Mouse (Mus musculus) mammary gland, adult 2 months (tissue): ENCODE results near the gene Snx15. TPM values are rescaled to one million over a fixed set of nuclear protein-coding genes. Genes with fewer than 3 reads are reported as not detected.

Source experiments
- polyA plus RNA-seq: library from polyadenylated mRNA; depleted of rRNA; stranded (reverse); fragments of >200 nt; gene quantifications from 2 replicates; pipeline ENCODE4 v1.2.3, GENCODE M21; 2012; ENCODE audit warnings: low replicate concordance; rRNA removed

The Snx15 gene
- 37.7 and 57.2 TPM in 2 replicates for polyA plus RNA-seq

DNA sequence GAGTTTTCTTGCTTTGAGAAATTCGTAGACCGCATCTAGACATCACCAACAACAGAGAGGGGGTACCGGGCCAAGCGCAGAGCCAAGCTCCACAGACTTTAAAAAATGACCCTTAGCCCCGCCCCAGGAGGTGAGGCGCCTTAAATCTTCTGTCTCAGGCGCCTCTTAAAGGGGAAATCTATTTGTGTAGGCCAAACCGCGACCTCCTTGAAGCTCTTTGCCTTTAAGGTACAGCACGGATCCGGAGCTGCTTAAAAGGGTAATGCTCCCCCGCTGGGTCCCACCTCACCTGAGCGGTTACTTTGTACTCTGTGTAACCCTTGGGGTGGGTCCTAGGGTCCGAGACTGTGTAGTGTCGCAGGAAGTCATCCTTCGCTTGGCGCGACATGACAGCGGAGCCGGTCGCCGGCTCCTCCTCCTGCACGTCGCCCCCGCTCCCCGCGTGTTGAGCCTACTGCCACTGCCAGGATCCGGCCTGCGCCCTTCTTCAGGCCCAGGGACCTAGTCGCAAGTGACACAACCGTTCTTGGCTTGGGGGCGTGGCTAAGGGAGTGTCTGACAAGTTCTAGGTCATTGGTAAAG lies at the start of gene Snx15:
Gene Snx15 (minus strand): TSS at position 545 of the 582 bp plus-strand sequence.

GRCm38 (mm10) chr19:6141394-6141749 lies 13.3 kb upstream of the Snx15 start, which contains the start of gene Arl2:
Gene Arl2, minus strand, starts transcription at chr19:6141548.

DNA sequence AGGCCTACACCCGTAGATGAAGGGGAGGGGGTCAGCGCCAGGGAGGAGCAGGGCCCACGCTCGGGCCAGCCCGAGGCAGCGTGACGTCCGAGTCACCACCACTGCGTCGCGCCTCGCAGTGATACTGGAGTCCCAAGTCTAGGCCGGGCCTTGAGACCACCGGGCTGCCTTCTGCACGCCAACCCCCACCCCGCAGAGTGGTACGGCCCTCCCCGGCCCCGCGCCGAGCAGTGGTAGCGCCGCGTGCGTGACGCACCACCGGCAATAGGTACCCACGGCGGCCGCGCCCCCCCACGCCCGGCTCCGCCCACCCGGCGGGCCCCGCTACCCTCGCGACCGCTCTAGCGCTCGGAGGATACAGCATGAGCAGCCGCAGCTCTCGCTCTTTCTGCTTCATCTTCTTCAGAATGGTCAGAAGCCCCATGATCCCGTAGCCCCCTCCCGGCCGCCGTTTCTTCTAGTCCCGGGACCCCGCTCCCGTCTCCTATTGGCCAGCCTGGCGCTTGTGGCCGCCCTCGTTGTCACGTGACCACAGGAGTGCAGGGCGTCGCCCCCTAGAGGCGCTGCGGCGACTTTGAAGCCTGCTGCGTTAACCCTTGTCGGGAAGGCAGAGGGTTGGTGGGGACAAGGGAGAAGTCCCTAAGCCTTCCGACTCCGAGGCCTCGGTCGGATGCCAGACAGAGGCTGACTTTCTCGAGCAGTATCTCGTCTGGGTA lies 12.7 kb upstream of the Snx15 start, which contains the start of gene Batf2:
Gene Batf2 (plus strand): TSS at position 306 of the 716 bp plus-strand sequence.

GRCm38 (mm10) chr19:6117986-6118676 lies 10.0 kb downstream of the Snx15 start, which contains the start of gene Sac3d1:
Gene Sac3d1, minus strand, starts transcription at chr19:6118650.

DNA sequence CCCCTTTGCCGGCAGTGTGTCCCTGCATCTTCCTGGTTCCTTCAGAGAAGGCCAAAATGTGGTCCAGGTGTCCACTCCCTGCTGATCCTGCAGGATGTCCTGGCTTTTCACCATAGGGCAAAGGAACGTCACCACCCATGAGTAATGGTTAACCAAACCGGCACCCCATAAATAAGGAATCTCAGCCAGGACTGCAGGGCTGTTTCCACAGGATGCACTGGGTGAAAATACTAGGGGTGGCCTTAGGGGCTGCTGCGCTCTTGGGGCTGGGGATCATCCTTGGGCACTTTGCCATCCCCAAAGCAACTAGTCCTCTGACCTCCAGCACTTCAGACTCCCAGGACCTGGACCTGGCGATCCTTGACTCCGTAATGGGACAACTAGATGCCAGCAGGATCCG lies 22.5 kb downstream of the Snx15 start, which contains the start of gene Naaladl1:
Gene Naaladl1 (plus strand): TSS at position 197 of the 400 bp plus-strand sequence.

GRCm38 (mm10) chr19:6094119-6094518 lies 34.0 kb downstream of the Snx15 start, which contains the start of gene AC131692.1:
Gene AC131692.1, plus strand, starts transcription at chr19:6094419.

DNA sequence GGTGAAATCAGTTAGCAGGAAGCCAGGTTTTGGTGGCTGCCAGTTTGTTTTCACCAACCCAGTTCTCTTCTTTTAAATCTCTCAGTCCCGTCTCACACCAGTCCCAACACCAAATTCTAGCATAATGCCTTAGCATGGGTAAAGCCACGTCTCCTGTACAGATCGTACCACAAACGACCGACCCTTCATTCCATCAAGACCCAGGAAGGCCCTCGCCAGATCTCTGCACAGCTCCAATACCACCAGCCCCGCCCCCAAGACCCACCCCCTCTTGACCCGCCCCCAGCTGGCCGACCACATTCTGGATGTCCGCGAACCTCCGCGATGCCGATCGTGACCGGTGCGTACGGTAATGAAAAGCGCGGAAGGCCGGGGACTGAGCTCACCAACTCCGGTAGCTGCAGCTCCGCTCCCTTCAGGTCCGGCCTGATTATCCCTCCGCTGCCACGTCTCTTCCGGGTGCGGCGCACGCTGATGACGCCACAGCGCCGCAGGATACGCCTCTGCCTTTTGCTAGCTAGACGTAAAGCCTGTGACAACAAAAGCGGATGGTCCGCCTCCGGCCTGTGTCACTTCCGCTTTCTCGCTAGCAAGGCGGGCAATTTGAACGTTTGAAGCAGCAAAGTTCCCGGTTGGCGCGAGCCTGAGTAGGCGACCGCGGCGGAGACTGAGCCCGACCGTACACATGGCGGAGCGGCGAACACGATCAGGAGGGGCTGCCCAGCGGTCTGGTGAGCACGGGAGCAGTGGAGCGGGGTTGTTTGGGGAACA lies 43.4 kb downstream of the Snx15 start, which contains the start of the genes Zfpl1 and Cdca5:
Gene Zfpl1 (minus strand): TSS at position 479 of the 771 bp plus-strand sequence.
Gene Cdca5 (plus strand): TSS at position 506 of the 771 bp plus-strand sequence.

DNA sequence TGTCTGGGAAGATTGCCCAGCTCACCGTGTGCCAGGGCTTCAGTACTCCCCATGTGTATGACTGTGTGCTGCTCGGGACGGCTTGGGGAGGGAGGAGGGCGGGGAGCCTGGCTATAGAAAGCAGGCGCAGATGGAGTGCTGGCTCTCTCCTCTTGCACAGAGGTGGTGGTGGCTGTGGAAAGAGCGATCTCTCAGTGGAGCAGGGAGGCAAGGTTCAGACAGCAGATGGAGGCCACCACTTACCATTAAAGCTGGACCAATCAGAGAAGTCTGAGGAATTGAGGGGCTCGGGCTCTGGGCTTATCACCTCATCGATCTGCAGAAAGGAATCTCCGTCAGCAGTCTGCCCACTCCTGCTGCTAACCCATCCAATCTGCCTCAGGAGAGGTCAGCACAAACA lies 45.9 kb downstream of the Snx15 start, which contains the start of gene Gm28374:
Gene Gm28374 (minus strand): TSS at position 101 of the 400 bp plus-strand sequence.

DNA sequence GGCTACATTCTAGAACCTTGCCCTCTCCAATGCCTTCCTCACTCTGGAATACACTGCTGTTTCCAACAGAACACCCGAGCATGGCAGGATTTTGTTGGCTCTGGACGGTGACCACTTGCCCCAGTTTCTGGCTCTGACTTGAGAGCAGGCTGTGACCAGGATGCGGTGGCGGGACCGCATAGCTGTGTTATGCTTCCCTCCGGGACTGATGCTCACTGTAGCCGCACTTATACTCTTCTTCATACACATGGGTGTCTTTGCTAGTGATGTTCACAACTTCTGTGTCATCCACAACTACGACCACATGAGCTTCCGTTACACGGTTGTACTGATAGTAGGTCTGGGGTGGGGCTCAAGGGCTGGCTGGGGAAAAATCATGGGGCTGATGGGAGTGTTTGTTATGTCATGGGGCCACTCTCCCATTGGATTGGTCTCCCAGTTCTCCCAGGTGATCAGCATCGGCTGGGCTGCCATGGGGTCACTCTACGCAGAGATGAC lies 48.1 kb downstream of the Snx15 start, which contains the start of gene Tmem262:
Gene Tmem262 (plus strand): TSS at position 51 of the 498 bp plus-strand sequence.

GRCm38 (mm10) chr19:6076564-6077393 lies 51.3 kb downstream of the Snx15 start, which contains the start of gene Vps51:
Gene Vps51, minus strand, starts transcription at chr19:6077231.

Other genes starting within 250 kb of the Snx15 start
- gene Tigd3, start 234.2 kb downstream of the Snx15 start, polyA plus RNA-seq: 0.32 and 0.38 TPM in 2 replicates
- gene Dpf2, start 215.3 kb downstream of the Snx15 start, polyA plus RNA-seq: 74.6 and 123 TPM in 2 replicates
- 13.5 and 26.4 TPM in 2 replicates for gene Cdc42ep2, start 203.5 kb downstream of the Snx15 start, polyA plus RNA-seq
- gene Pola2, start 164.1 kb downstream of the Snx15 start, polyA plus RNA-seq: 40.1 and 53.8 TPM in 2 replicates
- gene Slc22a20, start 142.2 kb downstream of the Snx15 start, polyA plus RNA-seq: not detected in 2 replicates
- gene Capn1, start 112.4 kb downstream of the Snx15 start, polyA plus RNA-seq: 64.2 and 65.9 TPM in 2 replicates
- gene Syvn1, start 81.7 kb downstream of the Snx15 start, polyA plus RNA-seq: 54.9 and 85.1 TPM in 2 replicates
- gene Mrpl49, start 70.5 kb downstream of the Snx15 start, polyA plus RNA-seq: 14.1 and 24.4 TPM in 2 replicates
- gene Fau, start 70.5 kb downstream of the Snx15 start, polyA plus RNA-seq: 1,145 and 2,495 TPM in 2 replicates
- 40.9 and 104 TPM in 2 replicates for gene Znhit2, start 67.1 kb downstream of the Snx15 start, polyA plus RNA-seq
- gene Tm7sf2, start 59.9 kb downstream of the Snx15 start, polyA plus RNA-seq: 37.7 and 55.5 TPM in 2 replicates
- gene Vps51, start 51.1 kb downstream of the Snx15 start, polyA plus RNA-seq: 71.5 and 79.3 TPM in 2 replicates
- 0.68 TPM in 1 of 2 replicates, not detected in the other for gene Tmem262, start 48.3 kb downstream of the Snx15 start, polyA plus RNA-seq
- gene Gm28374, start 46.0 kb downstream of the Snx15 start, polyA plus RNA-seq: 0.51 TPM in 1 of 2 replicates, not detected in the other
- 101 and 107 TPM in 2 replicates for gene Zfpl1, start 43.3 kb downstream of the Snx15 start, polyA plus RNA-seq
- 0.92 and 0.93 TPM in 2 replicates for gene Cdca5, start 43.3 kb downstream of the Snx15 start, polyA plus RNA-seq
- gene AC131692.1, start 33.9 kb downstream of the Snx15 start, polyA plus RNA-seq: not detected in 2 replicates
- gene Naaladl1, start 22.5 kb downstream of the Snx15 start, polyA plus RNA-seq: 0.19 and 0.37 TPM in 2 replicates
- 22.6 and 60.4 TPM in 2 replicates for gene Sac3d1, start 9.7 kb downstream of the Snx15 start, polyA plus RNA-seq
- gene Batf2, start 12.7 kb upstream of the Snx15 start, polyA plus RNA-seq: 7.9 and 11.2 TPM in 2 replicates
- 175 and 200 TPM in 2 replicates for gene Arl2, start 13.2 kb upstream of the Snx15 start, polyA plus RNA-seq
- gene Majin, start 56.1 kb upstream of the Snx15 start, polyA plus RNA-seq: 0.11 TPM in 1 of 2 replicates, not detected in the other
- gene Gpha2, start 98.1 kb upstream of the Snx15 start, polyA plus RNA-seq: 0.78 and 1.8 TPM in 2 replicates
- gene Ppp2r5b, start 107.6 kb upstream of the Snx15 start, polyA plus RNA-seq: 76.3 and 129 TPM in 2 replicates
- gene Atg2a, start 113.4 kb upstream of the Snx15 start, polyA plus RNA-seq: 50.4 and 85.0 TPM in 2 replicates
- gene Ehd1, start 148.4 kb upstream of the Snx15 start, polyA plus RNA-seq: 203 and 545 TPM in 2 replicates
- gene Cdc42bpg, start 178.2 kb upstream of the Snx15 start, polyA plus RNA-seq: 10.9 and 19.0 TPM in 2 replicates
- gene Men1, start 206.7 kb upstream of the Snx15 start, polyA plus RNA-seq: 43.7 and 71.6 TPM in 2 replicates
- 179 and 444 TPM in 2 replicates for gene Map4k2, start 212.8 kb upstream of the Snx15 start, polyA plus RNA-seq
- 102 and 381 TPM in 2 replicates for gene Sf1, start 235.4 kb upstream of the Snx15 start, polyA plus RNA-seq